Mouse (Mus musculus) left cerebral cortex, adult 9 months (tissue): ENCODE results near the gene Fgfr2.
A peak's percentile ranks its signal among the peaks of the same experiment; 100 is the strongest.

Experiments used
- DNase-seq, 2 experiments: peaks; one replicate each; pipeline ENCODE4 v3.0.0; 2022; ENCODE audit warnings: low spot score in 2 of 2

Fgfr2 gene

DNA sequence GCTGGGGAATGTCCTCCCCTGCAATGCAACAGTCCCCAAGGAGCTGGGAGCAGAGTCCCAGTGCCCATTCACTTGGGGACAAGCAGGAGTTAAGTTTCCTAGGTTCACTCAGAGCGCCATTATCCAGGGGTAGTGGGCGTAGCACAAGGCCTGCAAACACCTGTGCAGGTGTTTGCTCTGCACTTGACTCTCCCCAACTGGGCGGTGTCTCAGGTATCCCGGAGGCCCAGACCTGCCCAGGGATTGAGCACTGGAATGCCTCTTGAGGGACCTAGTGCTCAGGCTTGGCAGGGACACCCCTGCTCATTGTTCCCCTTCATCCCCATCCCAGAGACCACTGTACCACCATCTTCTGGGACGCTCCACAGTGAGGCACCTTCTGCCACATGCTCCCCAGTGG is 1243.0 kb downstream of the Fgfr2 start:
- no peak for DNase-seq

DNA sequence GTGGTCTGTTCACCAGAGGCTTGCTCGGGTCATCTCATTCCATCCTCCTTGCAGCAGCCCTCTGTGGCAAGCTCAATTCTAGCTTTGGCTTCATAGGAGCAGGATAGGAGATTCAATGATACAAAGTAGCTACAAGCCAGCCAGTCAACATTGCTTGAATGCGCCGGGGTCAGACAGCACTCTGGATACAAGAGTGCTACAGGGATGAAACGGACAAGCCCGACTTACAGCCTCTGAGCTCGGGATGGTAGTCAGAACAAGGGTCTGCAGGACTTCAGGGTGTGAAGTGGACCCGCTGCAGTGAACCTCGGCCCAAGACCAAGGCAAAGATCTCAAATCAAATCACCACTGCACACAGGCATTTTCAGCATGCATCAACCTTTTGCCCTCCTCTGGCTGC is 1244.3 kb downstream of the Fgfr2 start:
- no peak for DNase-seq

DNA sequence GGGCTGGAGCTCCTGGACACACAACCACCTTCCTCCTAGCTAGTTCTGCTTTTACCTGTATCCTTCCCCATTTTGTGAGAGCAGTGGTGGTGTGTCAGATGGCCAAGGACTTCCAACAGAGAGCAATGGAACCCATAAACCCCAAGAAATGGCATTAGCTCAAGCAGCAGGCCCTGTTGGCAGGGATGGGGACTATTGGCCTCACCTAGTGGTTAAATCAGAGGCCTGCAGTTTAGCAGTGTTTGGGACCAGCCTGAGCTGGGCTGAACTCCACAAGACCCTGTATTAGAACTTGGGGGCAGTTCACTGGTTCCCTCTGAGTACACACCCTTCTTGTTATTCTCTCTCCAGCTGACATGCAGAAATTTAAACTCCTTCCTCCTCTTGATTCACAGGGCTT is 1262.0 kb downstream of the Fgfr2 start:
- no peak for DNase-seq

DNA sequence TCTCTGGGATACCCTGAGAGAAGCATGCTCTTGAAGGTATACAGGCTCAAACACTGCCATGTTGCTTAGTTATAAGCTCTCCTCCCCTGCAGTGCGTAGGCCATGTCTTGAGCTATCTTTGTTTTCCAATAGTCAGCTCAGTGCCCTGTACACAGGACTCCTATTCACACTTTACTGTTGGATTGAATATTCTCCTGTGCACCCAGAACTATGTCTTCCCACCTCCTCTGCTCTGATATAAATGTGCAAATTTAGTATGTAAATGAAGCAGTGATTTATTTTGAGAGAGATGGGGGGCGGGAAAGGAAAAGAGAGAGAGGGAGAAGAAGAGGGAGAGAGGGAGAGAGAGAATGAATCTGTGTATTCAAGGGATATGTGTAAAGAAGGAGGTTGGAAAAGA is 1267.5 kb downstream of the Fgfr2 start:
- DNase-seq = peak; percentile 48 to 54

DNA sequence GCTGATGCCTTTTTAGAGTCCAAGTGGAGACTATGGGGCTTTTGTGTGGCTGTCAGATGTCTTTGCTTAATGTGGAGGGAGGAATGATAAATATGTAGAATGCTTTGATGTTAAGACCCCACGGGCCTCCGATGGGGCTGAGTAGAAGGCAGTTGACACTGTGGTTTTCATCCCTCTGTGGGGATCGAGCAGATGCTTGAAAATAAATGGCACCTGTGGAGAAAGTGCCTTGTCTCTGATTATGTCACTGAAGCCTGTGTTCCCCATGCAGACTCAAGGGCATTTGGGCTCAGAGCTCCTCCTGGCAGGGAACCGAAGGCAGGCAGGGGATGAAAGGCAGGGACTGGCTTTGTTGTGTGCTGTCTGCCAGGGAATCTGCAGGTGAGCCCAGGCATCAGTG is 1272.6 kb downstream of the Fgfr2 start:
- DNase-seq = no peak

DNA sequence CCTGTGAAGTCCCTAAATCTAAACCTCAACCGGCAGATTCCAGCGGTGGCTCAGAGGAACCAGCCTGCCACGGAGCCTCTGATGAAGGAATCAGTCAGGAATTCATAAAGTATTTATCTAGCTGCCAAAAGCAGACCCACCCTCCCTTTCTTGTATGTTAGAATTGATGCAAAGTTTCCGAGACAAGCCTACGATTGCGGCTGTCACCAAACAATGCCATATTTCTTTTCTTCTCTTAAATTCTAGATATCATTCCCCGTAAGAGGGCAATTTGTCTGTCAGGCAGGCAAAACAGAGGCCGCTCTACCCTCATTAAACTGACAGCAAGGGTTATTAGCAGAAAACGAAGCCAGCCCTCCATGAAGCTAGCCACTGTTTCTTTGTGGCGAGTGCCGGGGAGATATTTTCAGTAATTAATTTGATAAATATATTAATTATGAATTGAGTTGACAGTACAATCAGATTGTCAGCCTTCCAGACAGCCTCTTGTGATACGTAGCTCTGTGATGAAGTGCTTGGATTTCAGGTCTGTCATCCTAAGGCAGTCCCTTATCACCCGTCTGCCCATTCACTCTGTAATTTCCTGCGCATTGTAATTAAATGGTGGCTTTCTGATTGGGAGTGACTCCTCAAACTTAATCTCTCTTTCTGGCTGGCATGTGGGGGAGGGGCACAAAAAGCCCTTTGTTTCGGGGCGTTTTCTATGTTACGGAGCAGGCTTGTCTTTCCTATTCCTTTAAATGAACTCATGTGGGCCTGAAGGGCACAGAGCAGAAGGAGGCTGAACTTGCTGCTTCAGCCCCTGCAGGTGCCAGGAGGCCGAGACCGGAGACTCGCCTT is 1276.9 kb downstream of the Fgfr2 start:
- no peak for DNase-seq

DNA sequence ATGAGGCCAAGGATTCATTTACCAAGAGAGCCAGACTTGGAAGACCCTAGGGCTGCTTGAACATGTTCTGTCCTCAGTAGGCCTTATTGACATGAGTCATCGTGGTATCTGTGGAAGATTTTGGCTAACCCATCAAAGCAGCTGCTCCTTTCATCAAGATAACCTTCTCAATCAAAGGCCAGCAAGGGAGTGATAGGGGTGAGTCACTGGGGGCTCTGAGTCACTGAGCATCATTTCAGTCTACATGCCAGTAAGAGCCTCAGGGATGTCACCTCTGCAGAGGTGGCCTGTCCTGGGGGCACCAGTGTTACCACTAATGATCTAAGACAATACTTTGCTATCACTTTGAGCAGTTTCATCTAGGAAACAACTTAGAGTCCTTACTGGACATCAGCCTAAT is 1292.9 kb downstream of the Fgfr2 start:
- no peak for DNase-seq

DNA sequence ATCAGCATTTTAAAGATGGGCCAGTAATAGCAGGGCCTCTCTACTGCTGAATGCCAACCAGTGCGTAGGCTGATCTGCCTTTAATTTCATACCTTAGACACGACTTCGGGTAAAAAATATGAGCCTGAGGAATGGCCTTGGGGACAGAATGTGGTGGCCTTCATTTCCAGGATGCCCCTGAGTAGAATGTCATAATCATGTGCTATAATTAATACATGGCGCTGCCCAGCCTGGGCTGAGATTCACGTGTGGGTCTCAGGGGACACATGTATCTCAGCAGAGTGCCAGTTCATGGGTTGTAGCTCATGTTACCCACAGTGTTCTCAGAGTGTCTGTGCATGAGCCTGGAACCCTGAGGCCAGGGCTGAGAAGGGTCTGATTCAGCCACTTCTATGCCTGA is 1296.3 kb downstream of the Fgfr2 start:
- DNase-seq = no peak

DNA sequence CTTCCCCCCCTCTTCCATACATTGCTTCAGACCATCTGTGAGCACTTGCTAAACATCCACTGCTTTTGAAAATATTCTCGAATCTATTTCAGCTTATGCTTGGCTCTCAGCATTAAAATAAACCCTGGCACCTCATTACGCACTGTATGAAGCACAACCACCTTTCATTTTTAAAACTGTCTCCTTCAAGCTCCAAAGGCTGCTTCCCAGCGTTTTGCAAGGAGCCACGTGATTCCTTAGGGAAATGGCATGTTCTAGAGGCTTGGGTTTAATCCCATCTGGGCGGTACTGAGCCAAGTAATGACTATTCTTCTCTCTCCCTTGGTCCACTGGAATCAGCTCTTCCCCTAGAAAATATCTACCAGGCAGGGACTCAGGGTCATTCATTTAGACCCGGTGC is 1305.2 kb downstream of the Fgfr2 start:
- peak; percentile 37 to 53 for DNase-seq

DNA sequence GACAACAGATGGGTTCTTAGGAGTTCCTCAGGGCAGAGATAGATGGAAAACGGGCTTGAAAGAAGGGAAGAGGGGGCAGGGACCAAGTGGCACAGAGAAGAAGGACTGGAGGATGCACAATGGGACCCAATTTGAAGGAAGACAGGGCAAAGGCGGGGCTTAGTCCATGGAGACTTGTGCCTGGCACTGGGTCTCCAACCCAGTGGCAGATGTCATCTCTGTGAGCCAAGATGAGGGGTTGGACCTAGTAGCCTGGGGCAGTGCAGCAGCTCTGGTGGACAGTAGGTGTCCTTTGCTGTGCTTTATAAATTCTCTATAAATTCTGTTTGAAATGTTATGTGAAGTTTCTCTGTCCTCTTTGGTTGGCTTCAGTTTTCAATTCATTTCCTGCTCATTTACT is 1306.5 kb downstream of the Fgfr2 start:
- DNase-seq = no peak

DNA sequence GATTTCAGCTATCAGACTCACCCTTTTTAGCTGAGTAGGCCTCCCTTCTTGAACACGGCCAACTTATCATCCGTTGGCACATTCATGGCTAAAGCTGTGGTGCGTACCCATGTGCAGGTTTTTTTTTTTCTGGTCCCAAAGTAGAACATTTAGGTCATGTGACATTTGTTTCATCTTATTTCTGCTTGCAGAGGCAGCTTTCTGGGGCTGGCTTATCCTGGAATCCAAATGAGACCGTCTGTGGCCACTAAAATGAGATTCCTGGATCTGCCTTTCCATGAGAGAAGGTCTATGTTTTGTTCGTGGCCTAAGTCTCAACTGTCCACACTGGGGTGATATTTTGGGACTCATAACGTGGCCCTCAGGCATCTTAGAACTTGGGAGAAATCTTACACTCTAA is 1311.0 kb downstream of the Fgfr2 start:
- no peak for DNase-seq

DNA sequence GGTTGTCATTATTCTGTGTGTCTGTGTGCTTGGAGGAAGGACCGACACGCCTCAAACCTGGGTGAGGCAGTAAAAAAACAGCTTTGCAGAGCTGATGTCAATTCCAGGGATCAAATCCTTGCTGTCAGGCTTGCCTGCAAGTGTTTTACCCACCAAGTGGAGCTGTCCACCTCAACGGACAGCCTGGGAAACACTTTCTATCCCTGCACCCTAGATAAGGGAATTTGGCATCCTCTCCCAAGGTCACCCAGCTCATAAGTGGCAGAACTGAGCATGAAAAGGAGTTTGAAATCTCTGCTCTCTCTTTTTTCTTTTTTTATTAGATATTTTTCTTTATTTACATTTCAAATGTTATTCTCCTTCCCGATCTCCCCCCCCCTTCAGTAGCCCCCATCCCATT is 1312.2 kb downstream of the Fgfr2 start:
- no peak for DNase-seq

DNA sequence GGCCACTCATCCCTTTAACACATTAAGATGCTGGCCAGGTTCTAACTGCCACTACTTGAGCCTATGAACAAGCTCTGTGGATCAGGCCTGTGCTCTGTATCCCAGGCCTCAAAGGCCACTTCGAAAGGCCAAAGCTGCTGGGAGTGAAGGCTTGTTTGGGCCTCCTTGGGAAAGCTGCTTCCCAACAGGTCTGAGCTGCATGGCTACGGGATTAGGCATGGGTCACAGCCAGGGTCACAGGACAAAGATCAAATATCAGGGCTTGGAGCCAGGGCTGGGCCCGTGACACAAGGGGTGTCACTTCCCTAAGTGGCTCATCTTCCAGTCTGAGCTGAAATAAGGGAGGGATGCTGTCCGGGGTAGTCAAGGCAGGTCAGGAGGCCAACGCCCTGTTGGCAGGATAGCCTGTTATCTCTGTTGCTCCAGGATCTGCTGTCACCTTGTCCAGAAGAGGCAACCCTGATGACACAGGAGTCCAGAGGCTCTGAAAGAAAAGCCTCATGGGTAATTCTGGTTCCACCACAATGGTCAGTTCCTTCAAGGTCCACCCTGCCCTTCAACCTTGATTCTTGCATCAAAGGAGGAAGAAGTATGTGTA is 1313.5 kb downstream of the Fgfr2 start:
- no peak for DNase-seq

DNA sequence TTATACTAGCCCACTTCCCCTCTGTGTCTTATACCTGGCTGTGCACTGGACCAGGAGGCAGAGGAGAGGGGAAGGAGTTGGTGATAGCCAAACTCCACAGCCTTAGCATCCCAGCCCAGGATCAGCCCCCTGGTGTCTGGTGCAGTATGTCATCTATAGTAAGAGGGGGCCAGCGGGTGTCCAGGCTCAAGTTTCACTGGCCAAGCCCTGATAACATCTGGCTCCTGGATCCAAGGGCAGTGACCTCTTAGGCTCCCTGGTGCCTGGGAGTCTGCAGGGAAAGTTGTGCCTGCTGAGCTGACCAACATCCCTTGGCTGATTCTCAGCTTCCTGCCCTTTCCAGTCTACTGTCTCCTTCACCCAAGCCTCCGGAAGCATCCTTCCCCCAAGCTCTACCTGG is 1315.9 kb downstream of the Fgfr2 start:
- DNase-seq = no peak

DNA sequence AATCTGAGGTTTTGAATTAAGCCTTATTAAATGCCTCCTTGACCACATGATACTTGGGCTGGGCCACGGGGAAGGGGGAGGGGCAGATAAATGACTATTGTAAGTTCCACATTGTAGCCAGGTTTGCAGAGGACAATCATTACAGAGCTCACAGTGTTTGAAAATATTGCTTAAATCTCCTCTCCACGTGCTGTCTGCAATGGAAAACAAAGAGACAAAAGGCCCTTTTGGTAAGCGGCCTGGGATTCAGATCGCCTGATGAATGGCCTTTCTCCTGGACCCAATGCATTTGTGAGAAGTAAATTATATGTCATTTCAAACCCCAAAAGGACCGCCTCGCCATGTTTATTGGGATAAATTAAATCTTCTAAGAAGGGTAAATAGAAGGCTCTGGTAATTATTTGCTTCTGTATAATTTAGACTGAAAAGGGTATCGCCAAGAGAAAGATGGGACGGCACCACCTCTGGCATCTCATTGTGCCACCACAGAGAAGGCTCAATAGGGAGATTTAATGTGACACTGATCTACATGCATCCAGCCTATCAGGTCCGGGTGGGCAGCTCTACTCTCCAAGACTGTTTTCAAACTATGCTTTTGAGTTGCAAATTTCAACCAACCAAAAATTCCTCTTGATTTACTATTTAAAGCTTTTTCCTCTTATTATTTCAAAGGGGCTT is 1317.5 kb downstream of the Fgfr2 start:
- DNase-seq = no peak

DNA sequence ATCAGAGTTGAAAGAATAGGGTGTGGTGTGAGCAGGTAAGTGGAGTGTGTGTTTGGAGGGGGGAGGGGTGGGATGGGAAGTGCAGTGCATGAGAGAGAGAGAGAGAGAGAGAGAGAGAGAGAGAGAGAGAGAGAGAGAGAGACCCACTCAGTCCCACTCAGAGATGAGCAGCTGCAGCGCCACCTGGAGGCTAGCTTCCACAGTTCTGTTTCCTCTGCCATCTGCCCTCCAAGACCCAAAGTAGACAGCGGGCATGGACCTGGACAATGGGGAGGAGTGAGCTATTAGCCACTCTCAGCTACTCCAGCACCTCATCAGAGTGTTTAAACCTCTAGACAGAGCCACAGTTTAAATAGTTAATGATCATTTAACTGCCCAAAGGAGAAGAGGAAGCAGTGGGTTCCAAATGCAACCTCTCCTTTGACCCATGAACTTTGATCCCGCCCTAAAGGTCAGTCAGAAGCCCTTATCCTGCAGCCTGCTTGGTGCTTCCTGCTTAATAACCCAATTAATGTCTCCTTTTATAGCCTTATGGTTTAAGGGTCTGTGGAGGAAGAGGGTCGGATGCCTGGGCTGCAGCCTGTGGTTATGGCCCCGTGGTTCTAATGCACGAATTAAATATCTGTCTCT is 1322.6 kb downstream of the Fgfr2 start:
- DNase-seq = no peak

DNA sequence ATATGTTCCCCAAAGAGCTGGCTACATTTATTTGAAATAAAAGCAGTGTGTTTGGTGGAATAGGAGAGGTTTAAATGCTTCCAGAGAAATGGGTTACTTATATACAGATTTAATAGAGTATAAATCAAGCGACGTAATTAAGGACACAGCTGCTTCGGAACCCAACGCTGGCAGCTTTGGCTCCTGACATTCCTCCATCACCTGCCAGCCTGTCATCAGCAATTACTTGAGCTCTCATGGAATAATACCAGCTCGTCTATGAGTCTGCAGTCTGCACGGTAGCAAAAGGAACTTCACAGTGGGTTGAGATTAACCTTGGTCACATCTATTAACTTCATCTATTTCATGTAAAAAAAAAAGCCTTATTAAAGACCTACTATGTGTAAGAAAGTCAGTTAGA is 1326.0 kb downstream of the Fgfr2 start:
- no peak for DNase-seq

DNA sequence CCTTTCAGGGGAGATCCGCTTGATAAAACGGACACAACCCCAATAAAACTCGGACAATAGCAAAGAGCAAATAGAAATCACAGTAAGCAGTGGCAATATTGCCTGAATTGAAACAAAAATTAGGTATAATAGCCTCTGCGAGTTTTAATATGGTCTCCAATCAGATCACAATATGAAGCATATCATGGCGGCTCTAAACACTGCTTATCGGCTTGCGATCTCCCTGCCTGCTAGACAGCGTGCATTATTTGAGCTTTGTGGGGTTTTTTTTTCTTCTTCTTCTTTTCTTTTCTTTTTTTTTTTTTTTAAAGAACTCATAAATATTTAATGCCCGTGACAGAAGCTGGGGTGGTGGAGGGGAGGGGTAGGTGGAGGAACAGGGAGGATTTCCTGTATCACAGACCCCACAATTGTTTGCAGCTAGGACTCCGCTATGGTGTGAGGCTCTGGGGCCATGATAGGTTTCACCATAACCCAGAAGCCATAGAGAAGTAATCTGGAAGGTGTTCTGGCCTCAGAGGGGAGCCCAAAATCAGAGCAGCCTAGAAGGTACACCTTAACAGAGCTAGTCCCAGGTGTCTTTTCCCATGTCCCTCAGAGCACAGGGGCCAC is 1334.4 kb downstream of the Fgfr2 start:
- DNase-seq = no peak

DNA sequence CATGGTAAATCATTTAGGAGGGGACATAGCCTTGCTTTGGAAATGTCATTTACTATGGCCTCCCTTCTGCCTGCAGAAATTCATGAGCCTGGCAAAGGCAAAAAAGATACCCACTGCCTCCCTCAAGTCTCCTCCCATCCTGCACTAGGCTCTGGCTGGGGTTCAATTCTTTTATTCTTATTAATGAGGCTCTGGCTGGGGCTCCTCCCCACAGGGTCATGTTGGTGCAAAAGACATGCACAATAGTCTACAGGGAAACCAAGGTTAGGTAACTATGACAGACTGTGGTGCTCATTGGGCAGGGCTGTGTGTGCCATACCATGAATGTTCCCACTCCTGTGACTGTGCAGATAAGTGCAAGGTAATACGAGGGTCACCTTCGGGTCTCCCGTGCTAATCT is 1337.4 kb downstream of the Fgfr2 start:
- DNase-seq = no peak

DNA sequence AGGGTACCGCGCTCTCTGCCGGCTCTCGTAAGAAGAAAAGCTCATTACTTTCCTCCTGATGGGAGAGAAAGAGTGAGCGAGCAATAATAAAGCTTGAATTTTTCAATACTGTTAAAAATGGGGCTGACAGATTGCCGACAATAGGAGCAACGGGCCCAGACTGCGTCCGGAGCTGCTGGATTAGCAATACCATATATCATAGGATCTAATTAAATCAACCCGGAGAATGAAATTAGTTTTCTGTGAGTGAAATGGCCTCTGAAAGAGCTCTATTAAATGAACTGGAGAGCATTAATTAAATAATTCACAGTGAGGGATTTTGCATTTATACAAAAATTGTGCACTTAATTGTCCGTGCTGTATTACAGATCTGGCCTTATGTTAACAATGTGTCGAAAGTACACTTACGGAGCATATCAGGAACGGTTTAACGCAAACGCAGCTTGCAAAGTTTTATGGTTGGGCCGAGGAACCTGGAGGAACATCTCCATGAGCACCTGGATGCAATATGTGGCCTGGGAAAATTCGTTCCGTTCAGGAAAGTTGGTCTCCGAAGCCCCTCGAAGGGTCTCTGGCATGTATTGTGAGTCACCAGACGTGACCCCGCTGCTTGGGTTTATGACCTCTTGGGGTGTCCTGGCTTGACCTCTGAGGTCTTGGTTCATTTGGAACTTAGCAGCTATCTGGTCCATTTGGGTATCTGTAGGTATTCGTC is 1344.7 kb downstream of the Fgfr2 start:
- no peak for DNase-seq

DNA sequence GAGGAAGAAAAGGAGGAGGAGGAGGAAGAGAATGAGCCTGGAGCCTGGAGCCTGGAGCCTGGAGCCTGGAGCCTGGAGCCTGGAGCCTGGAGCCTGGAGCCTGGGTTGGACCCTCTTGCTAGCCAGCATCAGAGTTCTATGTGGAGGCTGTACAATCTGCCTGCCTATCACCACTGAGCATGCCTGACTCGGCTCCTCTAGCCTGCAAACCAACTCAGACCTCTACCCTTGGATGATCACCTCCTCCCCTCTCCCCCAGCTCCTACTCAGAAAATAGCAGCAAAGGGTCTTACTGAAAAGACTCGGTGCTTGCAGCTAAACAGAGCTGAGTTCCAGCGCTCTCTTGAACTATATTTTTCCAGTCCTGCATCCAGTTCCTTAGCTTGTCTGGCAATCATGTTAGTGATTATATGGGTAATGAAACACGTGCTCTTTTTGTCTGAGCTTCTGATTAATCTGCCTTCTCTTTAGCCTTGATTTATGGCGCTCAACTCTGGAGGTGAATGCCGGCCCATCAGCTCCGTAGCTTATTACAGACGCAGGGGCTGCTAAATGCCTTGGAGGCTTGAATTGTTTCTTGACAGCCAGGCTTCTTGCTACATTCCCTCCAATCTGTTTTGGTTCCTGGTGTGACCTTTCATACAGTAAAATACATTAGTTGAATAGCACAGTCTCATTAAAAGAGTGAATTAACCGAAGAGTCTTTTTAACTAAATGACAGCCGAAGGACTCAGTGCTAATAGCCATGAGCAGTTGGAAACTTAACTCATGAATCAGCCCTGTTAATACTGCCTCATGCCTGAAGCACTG is 1345.5 kb downstream of the Fgfr2 start:
- no peak for DNase-seq
